Mouse (Mus musculus) naive thymus-derived CD4-positive, alpha-beta T cell, adult 2 months (primary cell): ENCODE data around the gene Tcea2.

ENCODE experiments used
- DNase-seq: peaks from one replicate; pipeline ENCODE4 v3.0.0-alpha.2; 2011; ENCODE audit warnings: low read depth

The Tcea2 gene

GRCm38 (mm10) chr2:181713749-181714148 lies 33.6 kb downstream of the Tcea2 start:
- no peak for DNase-seq

DNA sequence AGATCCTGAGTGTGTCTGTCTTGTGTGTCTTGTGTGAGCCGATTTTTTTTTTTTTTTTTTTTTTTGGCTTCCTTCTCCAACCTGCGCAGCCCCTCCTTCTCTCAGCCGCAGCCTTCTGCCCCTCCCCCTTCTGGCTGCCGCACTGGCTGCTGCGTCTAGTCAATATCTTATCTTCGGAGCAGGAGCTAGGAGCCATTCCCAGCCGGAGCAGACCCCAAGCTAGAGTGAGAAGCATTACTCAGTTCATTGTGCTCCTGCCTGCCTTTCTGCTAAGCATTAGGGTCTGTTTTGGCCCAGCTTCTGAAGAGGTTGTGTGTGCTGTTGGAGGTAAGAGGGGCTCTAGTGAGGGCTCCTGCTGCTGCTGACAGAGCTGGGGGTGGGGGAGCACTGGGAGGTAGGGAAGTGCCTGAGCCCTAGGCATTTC lies 34.8 kb downstream of the Tcea2 start, which contains the start of gene Oprl1:
Gene Oprl1 (plus strand): TSS at position 114 of the 424 bp plus-strand sequence.
- DNase-seq, result no peak

DNA sequence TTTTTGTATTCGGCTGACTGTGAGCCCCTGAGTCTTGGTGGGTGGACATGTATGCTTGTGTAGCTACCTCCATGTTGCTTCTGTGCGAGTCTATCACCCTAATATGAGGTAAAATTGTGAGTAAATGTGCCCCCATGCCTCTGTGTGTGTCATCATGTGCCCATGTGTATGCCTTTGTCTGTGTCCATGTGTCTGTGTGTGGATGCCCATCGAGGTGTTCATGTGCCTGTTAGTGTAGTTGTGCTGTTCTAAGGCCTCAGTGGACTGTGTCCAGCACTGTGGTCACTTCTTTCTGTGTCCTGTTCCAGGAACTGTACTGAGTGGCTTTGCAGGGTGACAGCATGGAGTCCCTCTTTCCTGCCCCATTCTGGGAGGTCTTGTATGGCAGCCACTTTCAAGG lies 35.3 kb downstream of the Tcea2 start:
- no peak for DNase-seq

GRCm38 (mm10) chr2:181716991-181717390 lies 36.9 kb downstream of the Tcea2 start:
- no peak for DNase-seq

DNA sequence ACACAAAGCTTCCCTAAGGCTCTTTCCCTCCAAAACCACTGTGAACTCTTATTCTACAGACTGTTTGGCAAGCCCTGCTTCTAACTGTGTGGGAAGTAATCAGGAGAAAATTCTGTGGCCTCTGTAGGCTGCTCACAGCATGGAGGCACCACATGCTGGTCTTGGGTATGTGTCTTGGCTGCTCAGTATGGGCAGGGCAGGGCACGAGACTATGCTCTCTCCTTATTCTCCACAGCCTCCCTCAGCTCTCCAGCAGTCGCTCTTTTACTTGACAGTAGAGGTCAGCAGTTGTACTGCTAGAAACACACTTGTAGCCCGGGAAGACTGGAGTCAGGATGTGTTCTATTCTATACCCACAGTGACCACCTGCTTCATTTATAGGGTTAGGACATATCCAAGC lies 40.0 kb downstream of the Tcea2 start:
- DNase-seq, result no peak

GRCm38 (mm10) chr2:181721200-181721599 lies 41.1 kb downstream of the Tcea2 start:
- no peak for DNase-seq

DNA sequence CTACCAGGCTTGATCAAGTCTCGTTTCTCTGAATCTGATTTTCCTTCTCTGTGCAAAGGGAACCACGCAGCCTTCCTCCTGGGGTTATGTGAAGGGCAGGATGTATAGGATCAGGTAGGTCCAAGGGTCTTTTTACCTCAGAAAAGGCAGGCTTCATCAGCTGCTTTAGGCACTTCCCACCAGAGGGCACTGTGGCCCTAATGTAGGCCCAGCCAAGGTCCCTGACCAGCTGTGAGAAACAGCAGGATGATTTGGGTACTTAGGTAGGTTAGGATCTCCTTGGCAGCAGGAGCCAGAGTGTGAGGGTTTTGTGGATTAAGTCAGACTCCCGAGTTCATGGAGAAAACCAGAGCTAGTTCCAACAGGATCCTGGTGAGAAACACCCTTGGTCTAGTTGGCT lies 42.1 kb downstream of the Tcea2 start:
- peak; percentile 38 for DNase-seq

GRCm38 (mm10) chr2:181727659-181728262 lies 47.7 kb downstream of the Tcea2 start:
- DNase-seq, result no peak

DNA sequence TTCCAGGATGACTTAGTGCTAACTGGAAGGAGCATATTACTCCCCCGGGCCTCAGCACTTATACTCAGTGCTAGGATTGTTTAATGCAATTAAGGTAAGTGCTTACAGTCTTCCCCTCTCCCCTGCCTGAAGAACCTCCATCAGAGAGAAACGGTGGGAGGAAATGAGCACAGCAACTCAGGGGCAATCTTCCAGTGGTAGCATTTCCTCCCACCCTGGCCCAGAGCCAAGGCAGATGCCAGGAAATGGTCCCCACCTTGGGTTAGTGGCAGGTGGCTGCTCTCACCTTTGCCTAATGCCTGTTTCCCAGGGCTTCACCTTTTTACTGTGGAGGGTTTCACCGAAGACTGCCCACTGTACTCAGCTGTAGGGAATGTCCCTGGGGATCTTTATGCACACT lies 49.9 kb downstream of the Tcea2 start:
- peak; percentile 20 for DNase-seq
